Mouse (Mus musculus): ENCODE data around the gene Smyd5.

Gene Smyd5

GRCm38 (mm10) chr6:85485738-85486137 is 53.9 kb downstream of the Smyd5 start:
- no peak for ATAC-seq (ENCODE audit: insufficient number of reproducible peaks, low FRiP score, low TSS enrichment)

GRCm38 (mm10) chr6:85488510-85488909 is 56.7 kb downstream of the Smyd5 start:
- ATAC-seq (ENCODE audit: insufficient number of reproducible peaks, low FRiP score, low TSS enrichment): no peak

- ATAC-seq (ENCODE audit: insufficient number of reproducible peaks, low FRiP score, low TSS enrichment): no peak
Measured at GRCm38 (mm10) chr6:85489717-85490116, 57.9 kb downstream of the Smyd5 start.

- ATAC-seq (ENCODE audit: insufficient number of reproducible peaks, low FRiP score, low TSS enrichment): no peak
Measured at GRCm38 (mm10) chr6:85490252-85490651, 58.5 kb downstream of the Smyd5 start.

GRCm38 (mm10) chr6:85491606-85492005 is 59.8 kb downstream of the Smyd5 start:
- no peak for ATAC-seq (ENCODE audit: insufficient number of reproducible peaks, low FRiP score, low TSS enrichment)

All from cerebellum, adult (tissue).